In the genomic region with DNA sequence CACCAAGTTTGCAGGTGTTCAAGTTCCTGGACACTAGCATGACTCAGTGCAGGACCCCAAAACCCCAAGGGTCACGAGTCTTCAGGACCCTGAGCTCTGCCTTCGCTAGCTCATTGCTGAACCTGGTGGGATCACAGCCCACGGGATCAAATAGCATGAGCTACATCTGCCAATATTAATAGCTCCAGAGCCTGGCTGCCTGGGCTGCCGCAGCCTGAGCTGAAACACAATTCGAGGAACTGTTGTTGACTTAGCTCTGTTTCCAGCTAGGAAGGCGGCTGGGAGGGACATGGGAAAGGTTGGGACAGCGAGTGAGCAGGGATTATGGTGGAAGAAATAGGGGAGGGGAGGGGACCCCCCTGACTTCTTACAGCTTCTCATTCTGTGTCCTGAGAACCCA, we compare ENCODE assay signal across 9 mouse cellular contexts. TPM values are rescaled to one million over a fixed set of nuclear protein-coding genes. Genes with fewer than 3 reads are reported as not detected.
DNase-seq lines count a peak whose midpoint lies in the region; ATAC-seq and TF ChIP-seq lines count a peak whose summit lies in the region.
"Had no signal": no experiment of that assay in that cellular context is flagged by ENCODE, and none has a peak within 500 bp of the region (broad histone marks: within the 10 kb centered on the region; RNA-seq: fewer than 3 reads in every experiment).

No protein-coding gene starts in this region.

- H3K9ac ChIP-seq in forebrain, embryonic 13.5 days, result no peak overlapping the region
- H3K9ac ChIP-seq in forebrain, postnatal 0 days, result no peak overlapping the region
- no peak overlapping the region for H3K9ac ChIP-seq in hindbrain, embryonic 14.5 days
- no peak overlapping the region for H3K9ac ChIP-seq in neural tube, embryonic 15.5 days (replicated peaks)

- H3K4me1 ChIP-seq in forebrain, embryonic 13.5 days, result peaks cover 64% of the 10 kb centered on the region
- peaks cover 29% of the 10 kb centered on the region for H3K4me1 ChIP-seq in forebrain, postnatal 0 days (ENCODE audit: insufficient read depth)
- peaks cover 31% of the 10 kb centered on the region for H3K4me1 ChIP-seq in lung, adult 2 months (ENCODE audit: control insufficient read depth, insufficient read depth, low read length)
- peaks cover 57% of the 10 kb centered on the region for H3K4me1 ChIP-seq in hindbrain, embryonic 14.5 days (replicated peaks; ENCODE audit: control insufficient read depth, insufficient read depth, low read length)
- peaks cover 61% of the 10 kb centered on the region for H3K4me1 ChIP-seq in neural tube, embryonic 15.5 days

- DNase-seq in forebrain, postnatal 0 days, result no peak
- DNase-seq in lung, adult 2 months, result no peak
- no peak for DNase-seq in lung, postnatal 4 days
- no peak for DNase-seq in hindbrain, embryonic 14.5 days (ENCODE audit: low spot score)
- DNase-seq in retina, embryonic 14.5 days (ENCODE audit: low spot score), result no peak
- DNase-seq in adrenal gland, postnatal 4 days (ENCODE audit: low spot score in 2 of 2), result no peak

- no peaks in the 10 kb centered on the region for H3K27me3 ChIP-seq in forebrain, embryonic 13.5 days
- no peaks in the 10 kb centered on the region for H3K27me3 ChIP-seq in forebrain, postnatal 0 days (ENCODE audit: insufficient read depth, low read length)
- no peaks in the 10 kb centered on the region for H3K27me3 ChIP-seq in hindbrain, embryonic 14.5 days (ENCODE audit: control insufficient read depth, insufficient read depth, low read length)
- no peaks in the 10 kb centered on the region for H3K27me3 ChIP-seq in neural tube, embryonic 15.5 days (replicated peaks)

- H3K4me2 ChIP-seq in forebrain, embryonic 13.5 days, result no peak overlapping the region
- no peak overlapping the region for H3K4me2 ChIP-seq in forebrain, postnatal 0 days (ENCODE audit: low read depth)
- H3K4me2 ChIP-seq in hindbrain, embryonic 14.5 days (replicated peaks), result no peak overlapping the region
- H3K4me2 ChIP-seq in neural tube, embryonic 15.5 days, result no peak overlapping the region

- H3K27ac ChIP-seq in forebrain, embryonic 13.5 days, result peak overlapping the region; percentile 48
- no peak overlapping the region for H3K27ac ChIP-seq in forebrain, postnatal 0 days (ENCODE audit: low read depth, low read length)
- H3K27ac ChIP-seq in hindbrain, embryonic 14.5 days, result 0 out of 2 replicates have a peak overlapping the region, but pooled peaks have one; percentile 44
- H3K27ac ChIP-seq in neural tube, embryonic 15.5 days (replicated peaks), result peak overlapping the region; percentile 45
- H3K27ac ChIP-seq: macrophage had no signal

- TF ChIP-seq CTCF in forebrain, postnatal 0 days (IDR thresholded peaks at IDR 0.05; ENCODE audit: low read depth), result no peak
- TF ChIP-seq CTCF in lung, adult 2 months (IDR thresholded peaks at IDR 0.05; ENCODE audit: insufficient read depth, low read length), result no peak

- TF ChIP-seq POLR2A in lung, adult 2 months (IDR thresholded peaks at IDR 0.05; ENCODE audit: borderline replicate concordance, extremely low read depth, low read depth, low read length), result 0 out of 2 replicates have a peak, but pooled peaks have one; percentile 11

- H3K9me3 ChIP-seq in forebrain, embryonic 13.5 days (replicated peaks), result no peaks in the 10 kb centered on the region
- H3K9me3 ChIP-seq in forebrain, postnatal 0 days (ENCODE audit: low read length), result no peaks in the 10 kb centered on the region
- H3K9me3 ChIP-seq in hindbrain, embryonic 14.5 days (ENCODE audit: control insufficient read depth, low read length), result no peaks in the 10 kb centered on the region
- H3K9me3 ChIP-seq in neural tube, embryonic 15.5 days (replicated peaks), result no peaks in the 10 kb centered on the region

- WGBS in forebrain, embryonic 13.5 days, result 66% methylated on average over 7 of the region's 7 CpGs
- WGBS in forebrain, postnatal 0 days, result 68% methylated on average over 7 of the region's 7 CpGs
- 40% methylated on average over 7 of the region's 7 CpGs for whole genome bisulfite sequencing in lung, adult 2 months
- WGBS in hindbrain, embryonic 14.5 days, result 49% methylated on average over 7 of the region's 7 CpGs
- WGBS in neural tube, embryonic 15.5 days, result 74% methylated on average over 7 of the region's 7 CpGs

- no peaks in the 10 kb centered on the region for H3K36me3 ChIP-seq in forebrain, embryonic 13.5 days (ENCODE audit: poor library complexity, severe bottlenecking)
- no peaks in the 10 kb centered on the region for H3K36me3 ChIP-seq in forebrain, postnatal 0 days (ENCODE audit: insufficient read depth)
- H3K36me3 ChIP-seq in hindbrain, embryonic 14.5 days (replicated peaks; ENCODE audit: control insufficient read depth, insufficient read depth), result 0 out of 2 replicates have a peak, but pooled peaks cover 2% of the 10 kb centered on the region
- no peaks in the 10 kb centered on the region for H3K36me3 ChIP-seq in neural tube, embryonic 15.5 days

- no peak overlapping the region for H3K4me3 ChIP-seq in forebrain, embryonic 13.5 days
- H3K4me3 ChIP-seq in forebrain, postnatal 0 days (ENCODE audit: low read depth, low read length), result no peak overlapping the region
- no peak overlapping the region for H3K4me3 ChIP-seq in lung, adult 2 months (replicated peaks; ENCODE audit: extremely low read depth, low read depth, low read length)
- H3K4me3 ChIP-seq in hindbrain, embryonic 14.5 days (replicated peaks; ENCODE audit: low read length), result no peak overlapping the region
- H3K4me3 ChIP-seq in neural tube, embryonic 15.5 days (replicated peaks), result no peak overlapping the region

- ATAC-seq in forebrain, embryonic 13.5 days, result no peak
- no peak for ATAC-seq in forebrain, postnatal 0 days
- ATAC-seq in hindbrain, embryonic 14.5 days (ENCODE audit: low FRiP score), result no peak
- ATAC-seq in neural tube, embryonic 15.5 days (ENCODE audit: low FRiP score), result no peak

RNA-seq across cellular contexts. Expression of a gene that starts 23.8 kb away (rescaled TPM):
- polyA plus RNA-seq in forebrain, embryonic 13.5 days (2015; fragmentation: Nextera tagmentation; extraction: Ambion mirVana), result 16.9 and 18.4 TPM in 2 replicates
- total RNA-seq in forebrain, postnatal 0 days (2014; rRNA removed), result 35.2 and 41.1 TPM in 2 replicates
- polyA plus RNA-seq in forebrain, postnatal 0 days (2015; fragmentation: Nextera tagmentation; extraction: Ambion mirVana), result 21.2 and 23.5 TPM in 2 replicates
- polyA plus RNA-seq in lung, adult 2 months (2012; rRNA removed), result 49.5 and 57.2 TPM in 2 replicates
- polyA plus RNA-seq in hindbrain, embryonic 14.5 days (2014; fragmentation: Nextera tagmentation; extraction: Ambion mirVana), result 20.6 and 22.5 TPM in 2 replicates
- 17.2 and 20.6 TPM in 2 replicates for polyA plus RNA-seq in neural tube, embryonic 15.5 days (2015; fragmentation: Nextera tagmentation; extraction: Ambion mirVana)
- total RNA-seq in adrenal gland, postnatal 4 days (2021), result 10 to 100 TPM; 63.9 to 66.3 TPM

RNA-seq across cellular contexts. Expression of a gene that starts 48.5 kb away (rescaled TPM):
- polyA plus RNA-seq in forebrain, embryonic 13.5 days (2015; fragmentation: Nextera tagmentation; extraction: Ambion mirVana), result 69.3 and 71.3 TPM in 2 replicates
- total RNA-seq in forebrain, postnatal 0 days (2014; rRNA removed), result 40.0 and 40.7 TPM in 2 replicates
- 52.9 and 57.8 TPM in 2 replicates for polyA plus RNA-seq in forebrain, postnatal 0 days (2015; fragmentation: Nextera tagmentation; extraction: Ambion mirVana)
- 32.6 and 53.4 TPM in 2 replicates for polyA plus RNA-seq in lung, adult 2 months (2012; rRNA removed)
- 8.8 and 10.5 TPM in 2 replicates for polyA plus RNA-seq in hindbrain, embryonic 14.5 days (2014; fragmentation: Nextera tagmentation; extraction: Ambion mirVana)
- polyA plus RNA-seq in neural tube, embryonic 15.5 days (2015; fragmentation: Nextera tagmentation; extraction: Ambion mirVana), result 80.8 and 91.6 TPM in 2 replicates
- 10 to 100 TPM; 59.7 to 80.6 TPM for total RNA-seq in adrenal gland, postnatal 4 days (2021)
